Comparison of ENCODE assay signal across 13 mouse cellular contexts in the genomic region with DNA sequence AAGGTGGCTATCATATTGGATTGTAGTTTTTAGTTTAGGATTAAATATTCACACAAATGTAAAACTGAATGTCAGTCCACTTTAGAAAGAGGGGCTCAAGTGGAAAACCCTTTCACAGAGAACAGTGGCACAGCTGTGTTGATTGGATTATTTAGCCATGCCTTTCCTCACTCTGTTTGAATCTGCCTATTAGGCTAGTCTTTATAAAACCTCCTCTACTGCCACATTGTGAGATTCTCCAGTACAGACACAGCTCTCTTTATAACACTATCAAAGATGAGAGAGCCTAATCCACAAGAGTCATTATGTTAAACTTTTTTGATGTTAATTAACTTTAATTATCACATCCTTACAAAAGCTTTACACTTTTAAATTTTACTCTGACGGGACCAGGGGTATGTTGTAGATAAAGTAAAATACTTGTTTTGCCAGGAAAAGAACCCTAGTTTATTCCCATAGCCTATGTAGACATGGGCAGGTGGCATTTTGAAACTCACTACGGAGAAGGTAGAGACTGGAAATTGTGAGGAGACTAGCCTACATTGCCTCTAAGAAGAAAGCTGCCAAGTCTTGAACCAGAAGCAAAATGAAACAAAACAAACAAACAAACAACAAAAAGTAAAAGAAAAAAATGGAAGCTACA.
"Had no signal": no experiment of that assay in that cellular context is flagged by ENCODE, and none has a peak within 500 bp of the region (broad histone marks: within the 10 kb centered on the region; RNA-seq: fewer than 3 reads in every experiment).

No protein-coding gene starts in this region.

- DNase-seq: kidney, adult 8-10 months; kidney, postnatal 25 days; layer of hippocampus, postnatal 36 days; liver; liver, embryonic 13.5 days; liver, postnatal 0 days; lung, postnatal 14 days; right cerebral cortex, adult 18-20 months had no signal

- H3K4me3 ChIP-seq: limb, embryonic 12.5 days; liver, embryonic 13.5 days; lung, embryonic 15.5 days; neural tube, embryonic 13.5 days had no signal

- H3K4me2 ChIP-seq: limb, embryonic 12.5 days; liver, embryonic 13.5 days; lung, embryonic 15.5 days; neural tube, embryonic 13.5 days had no signal

- H3K4me1 ChIP-seq: limb, embryonic 12.5 days; liver, embryonic 13.5 days; lung, embryonic 15.5 days; neural tube, embryonic 13.5 days had no signal

- H3K27me3 ChIP-seq: limb, embryonic 12.5 days; liver, embryonic 13.5 days; lung, embryonic 15.5 days; neural tube, embryonic 13.5 days had no signal

- H3K27ac ChIP-seq: limb, embryonic 12.5 days; liver, embryonic 13.5 days; lung, embryonic 15.5 days; neural tube, embryonic 13.5 days; stomach, postnatal 0 days had no signal

- H3K9ac ChIP-seq: limb, embryonic 12.5 days; liver, embryonic 13.5 days; liver, postnatal 0 days; lung, embryonic 15.5 days; neural tube, embryonic 13.5 days had no signal

- H3K36me3 ChIP-seq: limb, embryonic 12.5 days; liver, embryonic 13.5 days; lung, embryonic 15.5 days; neural tube, embryonic 13.5 days had no signal

- ATAC-seq: intestine, postnatal 0 days; liver, postnatal 0 days had no signal

- H3K9me3 ChIP-seq: limb, embryonic 12.5 days; liver, embryonic 13.5 days; lung, embryonic 15.5 days; neural tube, embryonic 13.5 days had no signal
